Mouse (Mus musculus) lung, embryonic 14.5 days (tissue): ENCODE data around the gene Bfar. TPM values are rescaled to one million over a fixed set of nuclear protein-coding genes. Genes with fewer than 3 reads are reported as not detected.

ENCODE experiments used
- ATAC-seq: fragments of 200-750 bp; cut with Nextera tagmentation; 2 replicates; pipeline ENCODE4 v1.8.0; 2017; ENCODE audit warnings: mild to moderate bottlenecking, moderate TSS enrichment, moderate library complexity; ENCODE audit not compliant: insufficient read depth
- DNase-seq: peaks from one replicate; pipeline ENCODE4 v3.0.0-alpha.2; 2015
- H3K27ac ChIP-seq: fragments of 300-500 bp; sonication (generic); 2 replicates; pipeline ENCODE4 v1.5.1; 2014; ENCODE audit warnings: low read depth, mild to moderate bottlenecking, moderate library complexity
- H3K27me3 ChIP-seq: fragments of 300-500 bp; sonication (generic); 2 replicates; pipeline ENCODE4 v1.6.1; 2014; ENCODE audit warnings: low read length, control low read depth; ENCODE audit not compliant: insufficient read depth
- H3K36me3 ChIP-seq: fragments of 300-500 bp; sonication (generic); 2 replicates; pipeline ENCODE4 v1.6.1; 2014; ENCODE audit warnings: control low read depth; ENCODE audit not compliant: insufficient read depth
- H3K4me1 ChIP-seq: fragments of 300-500 bp; sonication (generic); 2 replicates; pipeline ENCODE4 v1.6.1; 2014; ENCODE audit warnings: antibody characterized with exemption, control low read depth; ENCODE audit not compliant: insufficient read depth
- H3K4me2 ChIP-seq: fragments of 300-500 bp; sonication (generic); 2 replicates; pipeline ENCODE4 v1.6.1; 2014; ENCODE audit warnings: mild to moderate bottlenecking
- H3K4me3 ChIP-seq: fragments of 300-500 bp; sonication (generic); 2 replicates; pipeline ENCODE4 v1.5.1; 2014; ENCODE audit warnings: low read depth, low read length
- H3K9ac ChIP-seq: fragments of 300-500 bp; sonication (generic); 2 replicates; pipeline ENCODE4 v1.6.1; 2014
- H3K9me3 ChIP-seq: fragments of 300-500 bp; sonication (generic); 2 replicates; pipeline ENCODE4 v1.6.1; 2016; ENCODE audit warnings: low read depth, low read length, control low read depth
- CTCF ChIP-seq: IDR thresholded peaks from 2 replicates; pipeline ENCODE4 v1.5.1; 2016; ENCODE audit warnings: antibody characterized with exemption, low read depth
- WGBS: fragments of 180-500 bp; shearing (Covaris S2); extraction: QIAGEN DNeasy Blood & Tissue Kit; methylation state at CpG from one replicate; pipeline ENCODE4 v1.1.7; 2014; 5-methylcytosine and 5-hydroxymethylcytosine counted together
- polyA plus RNA-seq: library from polyadenylated mRNA; unstranded; fragments of >200 nt; fragmentation: Nextera tagmentation; extraction: Ambion mirVana; gene quantifications from 2 replicates; pipeline ENCODE4 v1.2.1, GENCODE M21; 2014

The Bfar gene
- polyA plus RNA-seq, 1 experiment from 2014 or later = 42.2 TPM

GRCm38 (mm10) chr16:13749981-13750380 lies 78.3 kb downstream of the Bfar start:
- 55% methylated on average over 3 of the region's 3 CpGs for WGBS

DNA sequence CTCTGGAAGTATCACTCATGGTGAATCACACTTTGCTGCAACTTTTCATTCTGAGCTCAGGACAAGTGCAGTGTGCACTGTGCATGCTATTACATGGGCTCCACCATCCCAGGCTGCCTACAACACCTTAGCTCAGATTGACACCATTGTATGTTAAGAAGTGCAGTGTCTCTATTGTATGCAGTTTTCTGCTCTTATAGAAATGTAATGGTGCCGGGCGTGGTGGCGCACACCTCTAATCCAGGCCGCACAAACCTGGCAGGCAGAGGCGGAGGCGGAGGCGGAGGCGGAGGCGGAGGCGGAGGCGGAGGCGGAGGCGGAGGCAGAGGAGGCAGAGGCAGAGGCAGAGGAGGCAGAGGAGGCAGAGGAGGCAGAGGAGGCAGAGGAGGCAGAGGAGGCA lies 79.0 kb downstream of the Bfar start:
- 91% methylated on average over 13 of the region's 13 CpGs for WGBS
- Histone ChIP-seq H3K4me2 (no peak overlapping the region), H3K27me3 (no peaks in the 10 kb centered on the region), H3K9me3 (no peaks in the 10 kb centered on the region), H3K36me3 (no peaks in the 10 kb centered on the region), H3K9ac (no peak overlapping the region), H3K27ac (no peak overlapping the region), H3K4me1 (no peaks in the 10 kb centered on the region), H3K4me3 (no peak overlapping the region)
- DNase-seq = no peak
- no peak for ATAC-seq
- TF ChIP-seq CTCF = no peak

More at GRCm38 (mm10) chr16:13749981-13750380, 78.3 kb downstream of the Bfar start:
- H3K4me1 ChIP-seq = no peaks in the 10 kb centered on the region
- H3K4me2 ChIP-seq = no peak overlapping the region
- no peaks in the 10 kb centered on the region for H3K27me3 ChIP-seq
- no peaks in the 10 kb centered on the region for H3K9me3 ChIP-seq
- no peak overlapping the region for H3K27ac ChIP-seq
- ATAC-seq (no peak), DNase-seq (no peak)
- no peak for TF ChIP-seq CTCF
- no peaks in the 10 kb centered on the region for H3K36me3 ChIP-seq
- H3K4me3 ChIP-seq = no peak overlapping the region
- H3K9ac ChIP-seq = no peak overlapping the region

Other genes with a start within 250 kb of the Bfar start
- 40.9 and 41.7 TPM in 2 replicates for gene Parn, start 3.7 kb upstream of the Bfar start, polyA plus RNA-seq
- 6.2 and 6.6 TPM in 2 replicates for gene 3110001I22Rik, start 71 bp downstream of the Bfar start, polyA plus RNA-seq
- 0.68 and 0.93 TPM in 2 replicates for gene Pla2g10, start 59.1 kb downstream of the Bfar start, polyA plus RNA-seq
- 63.8 and 66.1 TPM in 2 replicates for gene Rrn3, start 108.8 kb downstream of the Bfar start, polyA plus RNA-seq
- gene Ntan1, start 147.0 kb downstream of the Bfar start, polyA plus RNA-seq = 154 and 162 TPM in 2 replicates
- 92.2 and 96.6 TPM in 2 replicates for gene Pdxdc1, start 231.3 kb downstream of the Bfar start, polyA plus RNA-seq
- 5.9 and 7.8 TPM in 2 replicates for gene Mpv17l, start 231.3 kb downstream of the Bfar start, polyA plus RNA-seq